12 mouse cellular contexts compared by ENCODE assay signal in the genomic region with DNA sequence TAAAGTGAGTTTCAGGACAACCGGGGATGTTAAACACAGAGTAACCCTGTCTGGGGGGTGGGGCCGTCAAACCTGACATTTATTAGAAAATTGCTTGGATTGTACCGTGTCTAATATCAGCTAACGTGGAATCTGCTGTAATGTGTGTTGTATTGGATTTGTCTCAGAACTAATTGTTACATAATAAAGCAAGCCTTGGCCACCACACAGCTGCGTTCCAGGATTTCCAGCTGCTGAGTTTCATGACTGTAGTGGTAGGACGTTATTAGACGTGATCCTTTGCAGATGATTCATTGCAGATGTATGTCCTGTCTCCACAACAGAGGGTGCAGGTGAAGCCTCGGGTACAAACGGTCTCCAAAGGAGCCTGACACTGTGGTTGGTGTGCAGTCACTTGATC. TPM values are rescaled to one million over a fixed set of nuclear protein-coding genes. Genes with fewer than 3 reads are reported as not detected.
DNase-seq lines count a peak whose midpoint lies in the region; ATAC-seq and TF ChIP-seq lines count a peak whose summit lies in the region.
"Had no signal": no experiment of that assay in that cellular context is flagged by ENCODE, and none has a peak within 500 bp of the region (broad histone marks: within the 10 kb centered on the region; RNA-seq: fewer than 3 reads in every experiment).

No protein-coding gene starts in this region.

- WGBS in intestine, embryonic 14.5 days, result 71% methylated on average over 9 of the region's 9 CpGs
- whole genome bisulfite sequencing in intestine, postnatal 0 days, result 70% methylated on average over 9 of the region's 9 CpGs
- 69% methylated on average over 9 of the region's 9 CpGs for WGBS in stomach, embryonic 14.5 days
- 45% methylated on average over 9 of the region's 9 CpGs for WGBS in stomach, postnatal 0 days
- 67% methylated on average over 9 of the region's 9 CpGs for WGBS in hindbrain, embryonic 14.5 days
- 76% methylated on average over 9 of the region's 9 CpGs for WGBS in kidney, embryonic 14.5 days

- no peaks in the 10 kb centered on the region for H3K9me3 ChIP-seq in intestine, embryonic 14.5 days (ENCODE audit: control insufficient read depth, low read length)
- no peaks in the 10 kb centered on the region for H3K9me3 ChIP-seq in intestine, postnatal 0 days (ENCODE audit: control insufficient read depth)
- no peaks in the 10 kb centered on the region for H3K9me3 ChIP-seq in stomach, embryonic 14.5 days (ENCODE audit: control insufficient read depth, low read depth, low read length)
- no peaks in the 10 kb centered on the region for H3K9me3 ChIP-seq in stomach, postnatal 0 days (ENCODE audit: control insufficient read depth, low read length)
- no peaks in the 10 kb centered on the region for H3K9me3 ChIP-seq in hindbrain, embryonic 14.5 days (ENCODE audit: control insufficient read depth, low read length)
- no peaks in the 10 kb centered on the region for H3K9me3 ChIP-seq in kidney, embryonic 14.5 days (ENCODE audit: control insufficient read depth, low read length)

- no peak for DNase-seq in intestine, embryonic 14.5 days (ENCODE audit: low spot score)
- no peak for DNase-seq in stomach, postnatal 0 days (ENCODE audit: low spot score)
- DNase-seq in hindbrain, embryonic 14.5 days (ENCODE audit: low spot score), result no peak
- no peak for DNase-seq in adrenal gland, postnatal 10 days
- DNase-seq: thymus, postnatal 4 days had no signal

- peaks cover 6% of the 10 kb centered on the region; the same call in 1 of the 2 replicates for H3K4me1 ChIP-seq in intestine, embryonic 14.5 days (replicated peaks; ENCODE audit: control insufficient read depth, insufficient read depth, low read length)
- H3K4me1 ChIP-seq in intestine, postnatal 0 days (replicated peaks; ENCODE audit: control insufficient read depth, insufficient read depth, low read length), result no peaks in the 10 kb centered on the region
- H3K4me1 ChIP-seq in stomach, embryonic 14.5 days (ENCODE audit: control insufficient read depth, insufficient read depth, low read length), result no peaks in the 10 kb centered on the region
- H3K4me1 ChIP-seq in stomach, postnatal 0 days (replicated peaks; ENCODE audit: control insufficient read depth, insufficient read depth), result peaks cover 4% of the 10 kb centered on the region; the same call in 1 of the 2 replicates
- H3K4me1 ChIP-seq in hindbrain, embryonic 14.5 days (replicated peaks; ENCODE audit: control insufficient read depth, insufficient read depth, low read length), result no peaks in the 10 kb centered on the region
- H3K4me1 ChIP-seq in kidney, embryonic 14.5 days (ENCODE audit: control insufficient read depth, insufficient read depth, low read length), result 0 out of 2 replicates have a peak, but pooled peaks cover 3% of the 10 kb centered on the region

- H3K9ac ChIP-seq in intestine, embryonic 14.5 days (ENCODE audit: low read length), result no peak overlapping the region
- H3K9ac ChIP-seq in intestine, postnatal 0 days (ENCODE audit: low read depth, low read length), result no peak overlapping the region
- H3K9ac ChIP-seq in stomach, embryonic 14.5 days (replicated peaks; ENCODE audit: low read depth, low read length), result no peak overlapping the region
- H3K9ac ChIP-seq in stomach, postnatal 0 days (ENCODE audit: low read length), result no peak overlapping the region
- no peak overlapping the region for H3K9ac ChIP-seq in hindbrain, embryonic 14.5 days
- H3K9ac ChIP-seq in kidney, embryonic 14.5 days (ENCODE audit: low read depth, low read length), result no peak overlapping the region

- TF ChIP-seq CTCF in intestine, postnatal 0 days (IDR thresholded peaks at IDR 0.05; ENCODE audit: low read depth), result no peak
- TF ChIP-seq CTCF in stomach, postnatal 0 days (IDR thresholded peaks at IDR 0.05; ENCODE audit: low read depth), result no peak

- no peaks in the 10 kb centered on the region for H3K27me3 ChIP-seq in intestine, embryonic 14.5 days (replicated peaks; ENCODE audit: control insufficient read depth, insufficient read depth, low read length)
- no peaks in the 10 kb centered on the region for H3K27me3 ChIP-seq in intestine, postnatal 0 days (replicated peaks; ENCODE audit: control insufficient read depth, insufficient read depth, low read length)
- no peaks in the 10 kb centered on the region for H3K27me3 ChIP-seq in stomach, embryonic 14.5 days (ENCODE audit: control insufficient read depth, insufficient read depth, low read length)
- no peaks in the 10 kb centered on the region for H3K27me3 ChIP-seq in stomach, postnatal 0 days (ENCODE audit: control insufficient read depth, insufficient read depth, low read length)
- H3K27me3 ChIP-seq in hindbrain, embryonic 14.5 days (ENCODE audit: control insufficient read depth, insufficient read depth, low read length), result no peaks in the 10 kb centered on the region
- no peaks in the 10 kb centered on the region for H3K27me3 ChIP-seq in kidney, embryonic 14.5 days (ENCODE audit: control insufficient read depth, insufficient read depth, low read length)

- no peak overlapping the region for H3K4me2 ChIP-seq in intestine, embryonic 14.5 days (ENCODE audit: low read length)
- H3K4me2 ChIP-seq in intestine, postnatal 0 days (replicated peaks; ENCODE audit: low read depth), result no peak overlapping the region
- no peak overlapping the region for H3K4me2 ChIP-seq in stomach, embryonic 14.5 days (replicated peaks; ENCODE audit: low read depth, low read length)
- no peak overlapping the region for H3K4me2 ChIP-seq in stomach, postnatal 0 days (replicated peaks; ENCODE audit: low read depth)
- no peak overlapping the region for H3K4me2 ChIP-seq in hindbrain, embryonic 14.5 days (replicated peaks)
- no peak overlapping the region for H3K4me2 ChIP-seq in kidney, embryonic 14.5 days (replicated peaks; ENCODE audit: low read depth, low read length)

- H3K27ac ChIP-seq in intestine, embryonic 14.5 days (ENCODE audit: low read depth), result peak overlapping the region; percentile 43; the same call in 1 of the 2 replicates
- no peak overlapping the region for H3K27ac ChIP-seq in intestine, postnatal 0 days (ENCODE audit: low read depth, low read length)
- H3K27ac ChIP-seq in stomach, embryonic 14.5 days (ENCODE audit: low read length), result peak overlapping the region; percentile 35; the same call in 1 of the 2 replicates
- no peak overlapping the region for H3K27ac ChIP-seq in stomach, postnatal 0 days (replicated peaks)
- H3K27ac ChIP-seq in hindbrain, embryonic 14.5 days, result peak overlapping the region; percentile 54
- no peak overlapping the region for H3K27ac ChIP-seq in kidney, embryonic 14.5 days (ENCODE audit: low read depth, low read length)

- H3K36me3 ChIP-seq in intestine, embryonic 14.5 days (ENCODE audit: control insufficient read depth, insufficient read depth, low read length), result no peaks in the 10 kb centered on the region
- peaks cover 7% of the 10 kb centered on the region; the same call in 1 of the 2 replicates for H3K36me3 ChIP-seq in intestine, postnatal 0 days (ENCODE audit: control insufficient read depth, insufficient read depth)
- H3K36me3 ChIP-seq in stomach, embryonic 14.5 days (ENCODE audit: control insufficient read depth, insufficient read depth, low read length), result no peaks in the 10 kb centered on the region; the same call in 1 of the 2 replicates
- H3K36me3 ChIP-seq in stomach, postnatal 0 days (ENCODE audit: control insufficient read depth, insufficient read depth, low read length), result no peaks in the 10 kb centered on the region; the same call in 1 of the 2 replicates
- H3K36me3 ChIP-seq in hindbrain, embryonic 14.5 days (replicated peaks; ENCODE audit: control insufficient read depth, insufficient read depth), result peaks cover 24% of the 10 kb centered on the region
- no peaks in the 10 kb centered on the region for H3K36me3 ChIP-seq in kidney, embryonic 14.5 days (ENCODE audit: control insufficient read depth, insufficient read depth, low read length)

- no peak for ATAC-seq in intestine, embryonic 14.5 days (replicated peaks; ENCODE audit: low FRiP score, low TSS enrichment, low read depth)
- ATAC-seq in intestine, postnatal 0 days, result no peak
- no peak for ATAC-seq in stomach, embryonic 14.5 days (ENCODE audit: insufficient number of reproducible peaks, insufficient read depth, low FRiP score, low read depth)
- ATAC-seq in stomach, postnatal 0 days (ENCODE audit: low FRiP score, low TSS enrichment), result no peak
- no peak for ATAC-seq in hindbrain, embryonic 14.5 days (ENCODE audit: low FRiP score)
- ATAC-seq in kidney, embryonic 14.5 days (ENCODE audit: low FRiP score, low TSS enrichment), result no peak
- ATAC-seq: inflammation-experienced regulatory T-cells, adult 6 months had no signal

- no peak overlapping the region for H3K4me3 ChIP-seq in intestine, embryonic 14.5 days (ENCODE audit: low read depth, low read length)
- H3K4me3 ChIP-seq in intestine, postnatal 0 days (ENCODE audit: low read depth, low read length), result no peak overlapping the region
- H3K4me3 ChIP-seq in stomach, embryonic 14.5 days (ENCODE audit: low read depth, low read length), result no peak overlapping the region
- H3K4me3 ChIP-seq in stomach, postnatal 0 days (ENCODE audit: low read depth, low read length), result no peak overlapping the region
- H3K4me3 ChIP-seq in hindbrain, embryonic 14.5 days (replicated peaks; ENCODE audit: low read length), result no peak overlapping the region
- no peak overlapping the region for H3K4me3 ChIP-seq in kidney, embryonic 14.5 days (ENCODE audit: low read length)

- TF ChIP-seq EP300 in stomach, postnatal 0 days (optimal IDR thresholded peaks at IDR 0.05), result no peak

RNA-seq across cellular contexts. Expression of a gene that starts 7.7 kb away (rescaled TPM):
- 0.32 and 0.42 TPM in 2 replicates for polyA plus RNA-seq in intestine, embryonic 14.5 days (2014; fragmentation: Nextera tagmentation; extraction: Ambion mirVana)
- not detected in 2 replicates for polyA plus RNA-seq in intestine, postnatal 0 days (2015; fragmentation: Nextera tagmentation; extraction: Ambion mirVana)
- polyA plus RNA-seq in stomach, embryonic 14.5 days (2014; fragmentation: Nextera tagmentation; extraction: Ambion mirVana), result 0.72 TPM in 1 of 2 replicates, not detected in the other
- polyA plus RNA-seq in stomach, postnatal 0 days (2015; fragmentation: Nextera tagmentation; extraction: Ambion mirVana), result 0.32 TPM in 1 of 2 replicates, not detected in the other
- polyA plus RNA-seq in hindbrain, embryonic 14.5 days (2014; fragmentation: Nextera tagmentation; extraction: Ambion mirVana), result 0.56 and 0.95 TPM in 2 replicates
- not detected for total RNA-seq in adrenal gland, postnatal 10 days (2021)
- polyA plus RNA-seq in kidney, embryonic 14.5 days (2014; fragmentation: Nextera tagmentation; extraction: Ambion mirVana), result 0.37 TPM in 2 replicates
- total RNA-seq: heart, adult 8-10 months; left cerebral cortex, postnatal 36 days had no signal
- polyA plus RNA-seq: large intestine, adult 2 months had no signal

RNA-seq across cellular contexts. Expression of a gene that starts 29.7 kb away (rescaled TPM):
- polyA plus RNA-seq in intestine, embryonic 14.5 days (2014; fragmentation: Nextera tagmentation; extraction: Ambion mirVana), result 56.0 and 56.9 TPM in 2 replicates
- polyA plus RNA-seq in intestine, postnatal 0 days (2015; fragmentation: Nextera tagmentation; extraction: Ambion mirVana), result 12.0 and 15.3 TPM in 2 replicates
- polyA plus RNA-seq in stomach, embryonic 14.5 days (2014; fragmentation: Nextera tagmentation; extraction: Ambion mirVana), result 68.3 and 69.6 TPM in 2 replicates
- polyA plus RNA-seq in stomach, postnatal 0 days (2015; fragmentation: Nextera tagmentation; extraction: Ambion mirVana), result 17.0 and 19.2 TPM in 2 replicates
- polyA plus RNA-seq in hindbrain, embryonic 14.5 days (2014; fragmentation: Nextera tagmentation; extraction: Ambion mirVana), result 97.7 and 104 TPM in 2 replicates
- total RNA-seq in adrenal gland, postnatal 10 days (2021), result 100 to 1,000 TPM in 1 of 2 experiments, 10 to 100 TPM in 1; 93.7 to 136 TPM
- polyA plus RNA-seq in kidney, embryonic 14.5 days (2014; fragmentation: Nextera tagmentation; extraction: Ambion mirVana), result 28.2 and 66.0 TPM in 2 replicates

RNA-seq across cellular contexts. Expression of a gene that starts 30.8 kb away (rescaled TPM):
- polyA plus RNA-seq in intestine, embryonic 14.5 days (2014; fragmentation: Nextera tagmentation; extraction: Ambion mirVana), result 5.6 and 6.9 TPM in 2 replicates
- polyA plus RNA-seq in intestine, postnatal 0 days (2015; fragmentation: Nextera tagmentation; extraction: Ambion mirVana), result 3.2 TPM in 2 replicates
- polyA plus RNA-seq in stomach, embryonic 14.5 days (2014; fragmentation: Nextera tagmentation; extraction: Ambion mirVana), result 7.2 and 7.8 TPM in 2 replicates
- 2.8 and 3.1 TPM in 2 replicates for polyA plus RNA-seq in stomach, postnatal 0 days (2015; fragmentation: Nextera tagmentation; extraction: Ambion mirVana)
- polyA plus RNA-seq in hindbrain, embryonic 14.5 days (2014; fragmentation: Nextera tagmentation; extraction: Ambion mirVana), result 8.3 and 10.2 TPM in 2 replicates
- total RNA-seq in adrenal gland, postnatal 10 days (2021), result 10 to 100 TPM; 14.2 to 19.0 TPM
- 3.9 and 6.3 TPM in 2 replicates for polyA plus RNA-seq in kidney, embryonic 14.5 days (2014; fragmentation: Nextera tagmentation; extraction: Ambion mirVana)

RNA-seq across cellular contexts. Expression of a gene that starts 49.4 kb away (rescaled TPM):
- 3.2 and 3.3 TPM in 2 replicates for polyA plus RNA-seq in intestine, embryonic 14.5 days (2014; fragmentation: Nextera tagmentation; extraction: Ambion mirVana)
- polyA plus RNA-seq in intestine, postnatal 0 days (2015; fragmentation: Nextera tagmentation; extraction: Ambion mirVana), result 2.2 and 2.5 TPM in 2 replicates
- polyA plus RNA-seq in stomach, embryonic 14.5 days (2014; fragmentation: Nextera tagmentation; extraction: Ambion mirVana), result 2.7 and 3.7 TPM in 2 replicates
- polyA plus RNA-seq in stomach, postnatal 0 days (2015; fragmentation: Nextera tagmentation; extraction: Ambion mirVana), result 2.0 and 2.6 TPM in 2 replicates
- polyA plus RNA-seq in hindbrain, embryonic 14.5 days (2014; fragmentation: Nextera tagmentation; extraction: Ambion mirVana), result 1.9 and 2.2 TPM in 2 replicates
- 10 to 100 TPM in 1 of 2 experiments, 1 to 10 TPM in 1; 8.5 to 12.5 TPM for total RNA-seq in adrenal gland, postnatal 10 days (2021)
- 3.3 and 3.6 TPM in 2 replicates for polyA plus RNA-seq in kidney, embryonic 14.5 days (2014; fragmentation: Nextera tagmentation; extraction: Ambion mirVana)

Comparison
In these comparisons a context has a peak if more than half of its experiments do, and no peak if none do; other contexts are left out.
1. H3K27ac ChIP-seq: peak in intestine, embryonic 14.5 days (single experiment), stomach, embryonic 14.5 days (single experiment) and hindbrain, embryonic 14.5 days (single experiment); none in intestine, postnatal 0 days (single experiment), stomach, postnatal 0 days (single experiment) and kidney, embryonic 14.5 days (single experiment).